Mouse (Mus musculus) layer of hippocampus, adult 2 months (tissue): Measurements from ENCODE around the gene Casp14. TPM values are rescaled to one million over a fixed set of nuclear protein-coding genes. Genes with fewer than 3 reads are reported as not detected.
A peak's percentile ranks its signal among the peaks of the same experiment; 100 is the strongest.
"Not testable (repeated sequence)": the region's sequence is repeated elsewhere in the genome, so short reads cannot be mapped to it uniquely, and the experiment has no call there.

Source experiments
- DNase-seq, 2 experiments: peaks; one replicate each; pipeline ENCODE4 v3.0.0; 2022; ENCODE audit warnings: low spot score in 2 of 2
- H3K27ac ChIP-seq: fragments of 200-600 bp; 2 replicates; pipeline ENCODE4 v1.8.1; 2022
- H3K4me3 ChIP-seq: fragments of 200-600 bp; 2 replicates; pipeline ENCODE4 v1.8.1; 2022; ENCODE audit warnings: mild to moderate bottlenecking
- CTCF ChIP-seq: fragments of 200-600 bp; conservative IDR thresholded peaks from 2 replicates; pipeline ENCODE4 v1.8.1; 2022; ENCODE audit warnings: antibody characterized with exemption, mild to moderate bottlenecking, moderate library complexity
- total RNA-seq, 2 experiments: library from RNA; stranded (reverse); gene quantifications; 2 replicates each; pipeline ENCODE4 v1.2.3; 2021

The Casp14 gene
- total RNA-seq, 2 experiments from 2014 or later = not detected

GRCm38 (mm10) chr10:78722654-78723053 is 4.6 kb upstream of the Casp14 start:
- Histone ChIP-seq H3K27ac (no peak overlapping the region), H3K4me3 (no peak overlapping the region)
- peak; percentile 57 to 72 for DNase-seq
- TF ChIP-seq CTCF = no peak

- Histone ChIP-seq H3K27ac (no peak overlapping the region), H3K4me3 (no peak overlapping the region)
- DNase-seq = no peak
- TF ChIP-seq CTCF = no peak
These were observed 3.9 kb upstream of the Casp14 start for GRCm38 (mm10) chr10:78722036-78722435.

GRCm38 (mm10) chr10:78716231-78716630 is 1.9 kb downstream of the Casp14 start:
- no peak for TF ChIP-seq CTCF
- no peak for DNase-seq
- H3K4me3 ChIP-seq = no peak overlapping the region
- H3K27ac ChIP-seq = no peak overlapping the region

- no peak overlapping the region for H3K27ac ChIP-seq
- no peak for DNase-seq
- no peak for TF ChIP-seq CTCF
- no peak overlapping the region for H3K4me3 ChIP-seq
These were observed 2.9 kb downstream of the Casp14 start for GRCm38 (mm10) chr10:78715156-78715555.

GRCm38 (mm10) chr10:78714129-78714528 is 4.0 kb downstream of the Casp14 start:
- Histone ChIP-seq H3K4me3 (no peak overlapping the region), H3K27ac (no peak overlapping the region)
- no peak for DNase-seq
- no peak for TF ChIP-seq CTCF

GRCm38 (mm10) chr10:78710706-78711105 is 7.4 kb downstream of the Casp14 start:
- TF ChIP-seq CTCF = no peak

GRCm38 (mm10) chr10:78700881-78701280 is 17.2 kb downstream of the Casp14 start:
- Histone ChIP-seq H3K27ac (no peak overlapping the region), H3K4me3 (no peak overlapping the region)
- no peak for DNase-seq

More at GRCm38 (mm10) chr10:78710706-78711105, 7.4 kb downstream of the Casp14 start:
- no peak overlapping the region for H3K4me3 ChIP-seq
- no peak for DNase-seq
- H3K27ac ChIP-seq = no peak overlapping the region

GRCm38 (mm10) chr10:78689973-78690372 is 28.1 kb downstream of the Casp14 start:
- no peak overlapping the region for H3K4me3 ChIP-seq
- DNase-seq = no peak
- no peak overlapping the region for H3K27ac ChIP-seq
- no peak for TF ChIP-seq CTCF

More at GRCm38 (mm10) chr10:78700881-78701280, 17.2 kb downstream of the Casp14 start:
- TF ChIP-seq CTCF = no peak

GRCm38 (mm10) chr10:78686995-78687577 is 31.0 kb downstream of the Casp14 start:
- Histone ChIP-seq H3K27ac (no peak overlapping the region), H3K4me3 (no peak overlapping the region)
- TF ChIP-seq CTCF = no peak
- no peak for DNase-seq

GRCm38 (mm10) chr10:78670121-78670520 is 48.0 kb downstream of the Casp14 start:
- H3K27ac ChIP-seq, DNase-seq, H3K4me3 ChIP-seq: not testable (repeated sequence)

- H3K4me3 ChIP-seq, H3K27ac ChIP-seq, DNase-seq: not testable (repeated sequence)
These were observed 51.4 kb downstream of the Casp14 start for GRCm38 (mm10) chr10:78666696-78667095.

- Histone ChIP-seq H3K27ac (no peak overlapping the region), H3K4me3 (no peak overlapping the region)
- TF ChIP-seq CTCF = no peak
- no peak for DNase-seq
These were observed 53.5 kb downstream of the Casp14 start for GRCm38 (mm10) chr10:78664546-78664945.

Other genes with a start within 250 kb of the Casp14 start
- gene Olfr1358, start 200.9 kb downstream of the Casp14 start, total RNA-seq = not detected
- 10 to 100 TPM; 27.8 to 30.2 TPM for gene Ilvbl, start 143.9 kb downstream of the Casp14 start, total RNA-seq
- gene Syde1, start 126.3 kb downstream of the Casp14 start, total RNA-seq = 1 to 10 TPM; 6.3 TPM
- gene Olfr1357, start 100.2 kb downstream of the Casp14 start, total RNA-seq = not detected
- under 1 TPM; 0.81 to 0.84 TPM for gene Ccdc105, start 34.8 kb upstream of the Casp14 start, total RNA-seq
- 10 to 100 TPM; 11.0 to 11.5 TPM for gene Slc1a6, start 62.2 kb upstream of the Casp14 start, total RNA-seq
- gene Olfr1356, start 133.9 kb upstream of the Casp14 start, total RNA-seq = under 1 TPM in 1 of 2 experiments, not detected in 1; 0.13 TPM
- not detected for gene Olfr1355, start 157.2 kb upstream of the Casp14 start, total RNA-seq
- not detected for gene Olfr1354, start 194.9 kb upstream of the Casp14 start, total RNA-seq
- not detected for gene Olfr8, start 232.3 kb upstream of the Casp14 start, total RNA-seq
- gene Olfr1353, start 245.0 kb upstream of the Casp14 start, total RNA-seq = not detected